Mouse (Mus musculus) adrenal gland, postnatal 36 days (tissue): Measurements from ENCODE around the gene Mthfsd. TPM values are rescaled to one million over a fixed set of nuclear protein-coding genes. Genes with fewer than 3 reads are reported as not detected.

Experiments
- DNase-seq, 2 experiments: peaks; one replicate each; pipeline ENCODE4 v3.0.0; 2021; ENCODE audit warnings: mixed read lengths in 1 of 2
- total RNA-seq, 2 experiments: library from RNA; stranded (reverse); gene quantifications; 2 replicates each; pipeline ENCODE4 v1.2.3; 2021

Gene Mthfsd
- total RNA-seq, 2 experiments from 2014 or later, result 29.5 to 30.6 TPM

DNA sequence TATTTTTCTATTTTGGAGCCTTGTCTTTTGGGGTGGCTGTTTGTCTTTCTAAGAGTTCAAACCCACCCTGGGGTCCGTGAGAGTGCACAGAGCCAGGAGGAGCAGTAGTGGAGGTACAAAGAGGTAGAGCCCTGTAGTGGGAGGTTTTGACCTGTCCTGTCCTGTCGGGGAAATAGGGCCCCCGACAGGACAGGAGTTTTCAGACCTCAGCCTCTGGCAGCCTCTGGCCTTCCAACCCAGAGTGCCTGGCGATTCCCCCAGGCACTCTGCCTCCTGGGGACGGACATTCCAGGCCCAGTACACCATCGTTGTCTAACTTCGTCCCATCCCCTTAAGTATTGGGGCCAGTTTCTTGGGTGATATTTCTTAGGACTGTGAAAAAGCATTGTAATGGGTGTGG is 14.2 kb upstream of the Mthfsd start:
- no peak for DNase-seq

DNA sequence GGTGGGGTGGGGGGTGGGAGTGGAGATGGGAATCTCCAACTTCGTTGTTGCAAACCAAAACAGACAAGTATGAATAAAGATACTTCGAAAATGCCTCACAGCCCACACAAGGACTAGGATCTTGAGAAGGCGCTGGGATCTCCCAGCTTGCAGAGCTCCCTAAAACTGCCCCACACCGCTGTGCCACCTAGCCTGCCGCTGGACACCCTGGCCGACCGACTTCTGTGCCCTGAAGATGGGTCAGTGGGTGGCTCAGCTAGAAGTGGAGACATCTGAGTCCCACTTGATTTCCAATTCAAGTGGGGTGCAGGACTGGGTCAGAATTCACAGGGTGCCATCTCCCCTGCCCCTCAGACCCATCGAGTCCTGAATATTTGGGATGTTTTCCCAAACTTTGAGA is 13.5 kb upstream of the Mthfsd start:
- no peak for DNase-seq

DNA sequence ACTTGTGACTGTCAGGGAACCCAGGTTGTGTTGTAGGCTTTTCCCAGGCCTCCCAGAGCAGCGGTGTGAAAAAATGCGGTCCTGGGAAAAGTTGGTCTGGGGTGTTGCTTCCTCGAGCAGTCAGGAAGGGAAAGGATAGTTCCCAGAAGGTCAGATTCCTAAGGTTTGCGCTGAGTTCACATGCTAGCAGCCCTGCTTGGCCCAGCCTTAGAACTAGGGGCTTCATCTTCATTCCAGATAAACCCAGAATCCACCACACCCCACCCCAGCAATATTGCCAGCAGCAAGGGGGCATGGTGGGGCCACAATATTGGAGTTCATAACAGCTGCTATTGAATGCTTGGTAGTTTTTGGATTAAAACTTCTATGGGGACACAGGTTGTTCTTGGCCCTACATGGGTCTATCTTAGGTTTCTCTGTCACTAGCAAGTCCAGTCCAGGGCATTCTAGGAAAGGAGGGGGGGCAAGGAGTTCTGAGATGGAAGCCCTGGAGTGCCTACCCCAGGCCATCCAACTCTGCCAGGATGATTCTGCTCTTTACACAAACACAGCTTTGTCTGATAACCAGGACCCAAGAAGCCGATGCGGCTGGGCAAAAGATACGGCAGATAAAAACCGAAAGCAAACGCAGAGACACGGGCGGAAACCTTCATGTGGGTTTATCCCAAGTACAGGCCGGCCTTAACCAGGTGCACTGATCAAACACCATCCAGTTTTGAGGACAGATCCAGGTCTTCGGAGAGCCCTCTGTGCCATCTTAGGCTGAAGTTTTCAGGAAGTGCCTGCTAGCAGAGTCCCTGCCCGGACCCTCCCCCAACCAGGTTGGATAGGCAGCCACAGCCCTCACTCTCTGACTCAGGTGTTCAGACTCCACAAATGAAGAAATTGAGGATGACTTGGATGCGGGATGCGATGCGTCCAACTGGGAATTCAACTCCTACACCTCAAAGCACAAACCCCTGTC is 12.5 kb upstream of the Mthfsd start:
- DNase-seq, result no peak

DNA sequence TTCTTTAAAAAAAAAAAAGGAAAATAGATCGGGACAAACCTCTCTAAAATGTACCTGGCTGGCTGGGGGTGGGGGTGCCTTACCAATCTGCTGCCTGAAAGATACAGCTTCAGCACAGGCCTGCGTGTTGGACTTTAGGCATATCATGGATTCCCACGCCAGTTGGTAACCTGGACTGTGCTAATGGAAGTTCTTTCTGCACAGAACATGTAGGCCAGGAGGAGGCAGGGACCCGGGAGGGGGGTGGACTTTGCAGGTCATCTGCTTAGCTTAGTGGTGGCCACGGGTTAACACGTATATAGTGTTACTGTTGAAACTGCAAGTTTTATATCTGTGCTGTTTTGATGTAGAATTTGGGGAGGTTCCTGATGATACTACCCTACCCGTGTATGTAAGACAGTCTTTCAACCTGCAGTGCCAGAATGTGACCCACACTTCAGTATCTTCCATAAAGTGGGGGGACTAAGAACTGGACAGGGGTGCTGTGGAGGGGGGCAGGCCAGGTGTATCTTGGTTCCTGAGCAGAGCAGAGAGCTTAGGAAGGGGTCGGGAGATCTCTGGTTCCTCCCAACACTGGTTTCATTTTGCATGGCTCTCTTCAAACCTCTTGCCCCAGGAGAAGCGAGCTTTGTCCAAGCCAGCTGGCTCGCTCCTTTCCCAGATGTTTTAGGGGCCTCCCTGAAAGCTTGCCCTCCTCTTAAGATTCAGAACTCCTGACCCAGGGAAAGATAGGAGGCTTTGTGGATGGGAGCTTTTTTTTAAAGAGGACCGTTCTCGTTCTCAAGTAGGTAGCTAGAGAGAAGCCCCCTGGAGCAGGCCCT is 11.7 kb upstream of the Mthfsd start:
- no peak for DNase-seq

DNA sequence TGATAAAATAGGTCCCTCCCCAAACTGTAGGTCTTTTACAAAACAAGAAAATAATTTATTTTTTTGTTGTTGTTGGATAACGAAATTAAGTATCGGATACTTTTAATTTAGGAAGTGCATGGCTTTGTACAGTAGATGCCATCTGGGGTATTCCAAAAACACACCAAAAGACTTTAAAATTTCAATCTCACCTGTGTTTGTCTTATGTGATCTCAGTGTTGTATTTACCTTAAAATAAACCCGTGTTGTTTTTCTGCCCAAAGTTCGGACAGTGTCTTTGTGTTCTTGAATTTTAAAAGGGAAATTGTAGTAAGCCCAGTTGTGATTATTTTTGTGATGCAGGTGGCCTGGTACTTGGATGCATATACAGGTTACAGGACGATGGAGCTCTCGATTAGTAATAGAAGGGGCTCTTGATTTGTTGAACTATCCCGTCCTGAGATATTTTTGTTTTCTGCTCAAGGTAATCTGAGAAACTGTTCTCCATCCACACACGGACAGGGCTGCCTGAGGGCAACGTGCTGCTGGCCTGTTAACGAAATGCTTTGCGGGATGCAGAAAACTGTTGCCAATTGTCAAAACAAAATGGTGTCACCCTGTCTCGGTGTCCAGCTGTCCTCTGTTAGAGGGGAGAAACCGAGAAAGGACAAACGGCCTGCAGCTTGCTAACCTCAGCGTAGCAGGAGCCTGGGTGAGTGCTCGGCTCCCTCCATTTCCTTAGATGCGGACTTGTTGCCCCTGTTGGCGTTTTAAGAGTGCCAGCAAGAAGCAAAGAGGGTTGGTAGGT is 10.6 kb upstream of the Mthfsd start:
- DNase-seq, result no peak

DNA sequence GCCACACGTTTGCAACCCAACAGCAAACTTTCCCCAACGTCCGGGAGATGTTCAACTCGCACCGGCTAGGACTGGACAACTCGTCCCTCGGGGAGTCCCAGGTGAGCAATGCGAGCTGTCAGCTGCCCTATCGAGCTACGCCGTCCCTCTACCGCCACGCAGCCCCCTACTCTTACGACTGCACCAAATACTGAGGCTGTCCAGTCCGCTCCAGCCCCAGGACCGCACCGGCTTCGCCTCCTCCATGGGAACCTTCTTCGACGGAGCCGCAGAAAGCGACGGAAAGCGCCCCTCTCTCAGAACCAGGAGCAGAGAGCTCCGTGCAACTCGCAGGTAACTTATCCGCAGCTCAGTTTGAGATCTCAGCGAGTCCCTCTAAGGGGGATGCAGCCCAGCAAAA is 9.7 kb upstream of the Mthfsd start:
- no peak for DNase-seq

DNA sequence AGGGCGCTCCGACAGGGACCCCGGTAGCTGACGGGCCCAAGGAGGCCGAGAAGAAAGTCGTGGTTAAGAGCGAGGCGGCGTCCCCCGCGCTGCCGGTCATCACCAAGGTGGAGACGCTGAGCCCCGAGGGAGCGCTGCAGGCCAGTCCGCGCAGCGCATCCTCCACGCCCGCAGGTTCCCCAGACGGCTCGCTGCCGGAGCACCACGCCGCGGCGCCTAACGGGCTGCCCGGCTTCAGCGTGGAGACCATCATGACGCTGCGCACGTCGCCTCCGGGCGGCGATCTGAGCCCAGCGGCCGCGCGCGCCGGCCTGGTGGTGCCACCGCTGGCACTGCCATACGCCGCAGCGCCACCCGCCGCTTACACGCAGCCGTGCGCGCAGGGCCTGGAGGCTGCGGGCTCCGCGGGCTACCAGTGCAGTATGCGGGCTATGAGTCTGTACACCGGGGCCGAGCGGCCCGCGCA is 9.0 kb upstream of the Mthfsd start:
- peak; percentile 23 to 44 for DNase-seq

DNA sequence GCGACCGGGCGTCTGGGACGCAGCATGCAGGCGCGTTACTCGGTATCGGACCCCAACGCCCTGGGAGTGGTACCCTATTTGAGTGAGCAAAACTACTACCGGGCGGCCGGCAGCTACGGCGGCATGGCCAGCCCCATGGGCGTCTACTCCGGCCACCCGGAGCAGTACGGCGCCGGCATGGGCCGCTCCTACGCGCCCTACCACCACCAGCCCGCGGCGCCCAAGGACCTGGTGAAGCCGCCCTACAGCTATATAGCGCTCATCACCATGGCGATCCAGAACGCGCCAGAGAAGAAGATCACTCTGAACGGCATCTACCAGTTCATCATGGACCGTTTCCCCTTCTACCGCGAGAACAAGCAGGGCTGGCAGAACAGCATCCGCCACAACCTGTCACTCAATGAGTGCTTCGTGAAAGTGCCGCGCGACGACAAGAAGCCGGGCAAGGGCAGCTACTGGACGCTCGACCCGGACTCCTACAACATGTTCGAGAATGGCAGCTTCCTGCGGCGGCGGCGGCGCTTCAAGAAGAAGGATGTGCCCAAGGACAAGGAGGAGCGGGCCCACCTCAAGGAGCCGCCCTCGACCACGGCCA is 8.5 kb upstream of the Mthfsd start:
- peak; percentile 26 to 50 for DNase-seq

DNA sequence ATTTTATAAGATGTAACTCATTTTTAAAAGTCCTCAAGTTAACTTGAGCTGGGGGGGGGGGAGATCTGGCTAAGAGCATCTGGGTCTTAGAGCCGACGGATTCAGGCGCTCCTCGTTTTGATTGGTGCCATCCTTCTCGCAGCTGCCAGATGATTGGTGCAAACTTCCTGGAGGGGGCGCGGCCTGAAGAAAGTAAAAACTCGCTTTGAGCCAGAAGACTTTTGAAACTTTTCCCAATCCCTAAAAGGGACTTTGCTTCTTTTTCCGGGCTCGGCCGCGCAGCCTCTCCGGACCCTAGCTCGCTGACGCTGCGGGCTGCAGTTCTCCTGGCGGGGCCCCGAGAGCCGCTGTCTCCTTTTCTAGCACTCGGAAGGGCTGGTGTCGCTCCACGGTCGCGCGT is 7.8 kb upstream of the Mthfsd start, which contains the start of gene Foxc2:
Gene Foxc2 (plus strand): TSS at position 224 of the 400 bp plus-strand sequence.
- peak; percentile 88 to 90 for DNase-seq

DNA sequence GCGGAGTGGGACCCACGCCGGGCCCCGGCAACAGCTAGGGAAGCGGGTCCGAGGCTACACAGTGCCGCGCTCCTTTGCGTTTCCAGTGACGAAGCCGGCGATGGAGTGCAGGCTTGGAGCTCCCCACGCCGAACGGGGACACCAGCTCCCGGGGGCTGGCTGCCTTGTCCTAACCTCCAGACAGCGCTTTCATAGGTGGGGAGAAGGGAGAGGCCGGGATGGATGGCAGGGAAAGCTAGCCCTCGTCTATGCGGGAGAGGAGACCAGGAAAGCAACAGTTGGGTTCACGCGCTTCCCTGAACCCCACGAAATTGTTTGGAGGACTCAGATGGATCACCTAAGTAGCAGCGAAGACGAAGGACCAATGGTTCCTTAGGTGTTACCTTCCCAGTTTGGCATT is 6.9 kb upstream of the Mthfsd start:
- DNase-seq, result no peak

DNA sequence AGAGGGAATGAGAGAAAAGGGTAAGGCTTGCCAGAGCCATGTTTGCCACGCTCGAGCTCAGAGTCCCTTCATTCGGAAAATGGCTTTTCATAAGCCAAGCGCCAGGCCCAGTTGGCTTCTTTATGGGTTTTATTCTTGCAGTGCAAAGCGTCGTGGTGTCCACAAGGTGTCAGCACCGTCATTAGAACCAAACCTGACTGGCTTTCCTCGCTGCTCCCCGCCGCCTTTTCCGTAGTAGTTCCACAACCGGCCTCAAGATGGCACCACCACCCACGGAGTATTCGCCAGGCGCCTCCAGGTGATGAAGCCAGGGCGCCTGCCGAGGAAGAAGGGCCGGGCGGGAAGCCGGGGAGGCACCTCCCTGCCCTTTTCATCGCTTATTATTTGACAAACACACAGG is 5.1 kb upstream of the Mthfsd start:
- peak; percentile 94 for DNase-seq

DNA sequence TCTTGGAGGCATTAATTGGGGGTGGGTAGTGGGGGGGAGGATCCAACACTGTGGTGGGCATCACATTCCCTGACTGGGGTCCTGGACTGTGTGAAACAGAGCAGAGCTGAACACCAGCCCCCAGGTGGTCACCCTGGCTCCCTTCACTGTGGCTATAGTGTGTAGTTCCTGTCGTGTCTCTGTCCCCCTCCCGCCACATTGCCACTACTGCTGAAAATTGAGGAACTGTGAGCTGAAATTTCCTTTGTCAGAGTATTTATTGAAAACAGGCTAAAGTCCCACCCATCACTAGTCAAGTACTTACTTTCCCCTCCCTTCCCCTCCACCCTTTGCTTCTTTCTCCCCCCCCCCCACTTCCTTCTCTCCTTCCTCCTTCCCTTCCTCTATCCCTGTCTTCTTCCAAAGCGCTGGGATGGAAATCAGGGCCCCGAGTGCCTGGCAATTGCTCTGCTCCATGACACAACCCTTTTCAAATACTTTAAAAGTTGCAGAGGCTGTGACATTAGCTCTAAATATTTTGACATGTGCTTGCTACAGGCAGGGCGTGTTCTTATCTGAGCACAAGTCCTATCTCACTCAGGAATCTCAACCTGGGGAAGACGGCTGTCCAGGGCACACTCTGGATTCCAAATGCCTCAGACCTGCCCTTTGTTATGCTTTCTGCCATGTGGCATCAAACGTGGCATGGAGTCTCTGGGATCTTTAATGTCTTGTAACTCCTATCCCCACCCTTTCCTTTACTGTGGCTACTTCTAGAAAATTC is 3.1 kb upstream of the Mthfsd start:
- DNase-seq, result no peak

DNA sequence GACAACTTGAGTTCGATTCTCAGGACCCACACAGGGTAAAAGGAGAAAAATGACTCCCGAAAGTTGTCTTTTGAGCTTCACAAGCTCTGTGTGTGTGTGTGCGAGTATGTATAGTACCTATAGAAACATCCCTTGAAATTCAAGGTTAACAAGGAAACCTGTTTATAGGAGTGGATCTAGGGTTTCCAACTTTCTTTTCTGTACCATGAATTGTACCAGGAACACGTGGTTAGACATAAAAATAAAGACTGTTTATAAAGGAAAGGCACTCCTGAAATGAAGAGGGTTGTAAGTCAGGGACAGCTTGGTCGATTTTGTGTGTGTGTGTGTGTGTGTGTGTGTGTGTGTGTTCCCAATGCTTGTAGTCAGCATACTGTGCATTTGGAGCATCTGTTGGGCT is 465 bp upstream of the Mthfsd start:
- no peak for DNase-seq

DNA sequence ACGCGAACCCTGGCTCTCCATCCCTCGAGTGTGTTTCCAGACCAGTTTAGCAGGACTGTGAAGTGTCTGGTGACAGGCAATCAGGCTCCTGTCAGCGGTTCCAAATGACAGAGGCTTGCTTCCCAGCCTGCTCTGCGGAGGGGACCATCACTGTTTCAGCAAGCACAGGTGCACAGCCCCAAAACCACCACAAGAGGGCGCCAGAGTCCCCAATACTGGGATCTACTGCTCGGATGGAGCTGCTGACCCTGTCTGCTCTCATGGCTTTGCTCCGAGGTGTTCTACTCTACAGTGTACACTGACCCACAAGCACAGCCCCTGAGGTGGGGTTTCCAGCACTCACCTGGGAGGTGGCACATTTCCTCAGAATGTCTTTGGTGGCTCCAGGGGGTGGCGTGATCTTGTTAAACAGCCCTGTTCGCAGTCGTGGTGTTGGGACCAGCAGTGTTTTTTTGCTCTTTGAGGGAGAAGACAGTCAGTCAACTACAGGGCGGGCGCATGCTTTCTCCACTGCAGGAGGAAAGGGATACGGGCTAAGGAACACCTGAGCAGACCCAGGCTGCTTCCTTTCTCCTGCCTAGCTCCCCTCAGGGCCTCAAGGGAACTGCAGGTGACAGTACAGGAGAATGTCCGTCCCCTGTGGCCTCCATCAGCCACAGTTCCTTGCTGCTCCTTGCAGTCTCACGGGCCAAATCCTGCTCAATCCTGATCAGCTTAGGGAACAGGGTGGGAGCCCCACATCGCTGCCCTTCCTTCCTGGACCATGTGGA is 4.0 kb downstream of the Mthfsd start:
- DNase-seq, result peak; percentile 79 to 82

DNA sequence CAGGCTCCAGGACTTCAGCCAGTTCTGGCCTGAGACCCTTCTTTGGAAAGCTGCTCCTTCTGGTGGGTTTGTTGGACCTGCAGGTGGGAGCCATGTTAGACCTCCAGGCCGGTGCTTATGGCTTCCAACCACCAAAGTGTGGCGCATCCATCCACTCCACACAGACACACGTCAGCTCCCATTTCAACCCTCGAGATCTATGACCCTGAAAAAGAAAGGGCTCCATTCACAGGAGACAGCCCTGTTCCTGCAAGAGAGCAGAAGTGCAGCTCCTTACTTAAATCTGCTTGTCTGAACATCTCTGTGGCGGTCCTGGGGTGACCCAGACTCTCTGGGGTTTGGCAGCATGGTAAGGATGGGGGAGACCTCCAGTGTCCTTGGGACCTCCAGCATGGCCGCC is 14.7 kb downstream of the Mthfsd start:
- no peak for DNase-seq

DNA sequence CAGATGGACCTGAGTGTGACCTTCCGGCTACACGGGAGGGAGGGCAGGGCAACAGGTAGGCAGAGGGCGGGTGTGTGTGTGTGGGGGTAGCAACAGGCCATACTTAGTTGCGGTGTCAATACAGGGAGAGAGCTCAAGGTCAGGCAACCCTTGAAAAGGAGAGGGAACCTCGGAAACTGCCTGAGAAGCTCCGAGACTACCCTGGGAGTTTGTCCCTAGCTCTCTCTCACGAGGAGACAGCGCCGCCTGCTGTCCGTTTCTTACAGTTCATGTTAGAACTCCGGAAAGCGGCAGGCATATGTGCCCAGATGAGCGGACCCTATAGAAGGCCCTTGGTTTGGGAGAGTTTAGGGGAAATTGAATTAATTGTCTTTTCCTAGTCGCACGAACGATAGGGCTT is 15.6 kb downstream of the Mthfsd start:
- peak; percentile 85 to 89 for DNase-seq

DNA sequence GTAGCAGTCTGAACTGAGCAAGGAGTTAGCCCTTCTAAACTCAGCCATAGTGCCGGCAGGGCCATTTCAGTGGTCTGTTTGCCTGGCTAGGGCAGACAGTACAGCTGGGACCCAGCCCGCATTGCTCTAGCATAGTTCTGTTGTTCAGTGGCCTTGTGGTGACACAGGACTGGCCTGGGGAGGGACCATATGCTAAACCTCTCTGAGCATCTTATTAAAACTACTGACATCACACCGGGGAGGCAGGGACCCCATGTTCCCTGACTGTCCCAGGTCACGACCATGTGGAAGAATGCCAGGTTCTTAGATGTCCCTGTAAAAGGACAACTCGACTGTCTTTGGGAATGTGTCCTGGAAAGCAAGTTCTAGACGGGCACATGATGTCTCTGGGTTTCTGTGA is 16.1 kb downstream of the Mthfsd start:
- peak in 1 of 2 experiments; percentile 58 for DNase-seq

DNA sequence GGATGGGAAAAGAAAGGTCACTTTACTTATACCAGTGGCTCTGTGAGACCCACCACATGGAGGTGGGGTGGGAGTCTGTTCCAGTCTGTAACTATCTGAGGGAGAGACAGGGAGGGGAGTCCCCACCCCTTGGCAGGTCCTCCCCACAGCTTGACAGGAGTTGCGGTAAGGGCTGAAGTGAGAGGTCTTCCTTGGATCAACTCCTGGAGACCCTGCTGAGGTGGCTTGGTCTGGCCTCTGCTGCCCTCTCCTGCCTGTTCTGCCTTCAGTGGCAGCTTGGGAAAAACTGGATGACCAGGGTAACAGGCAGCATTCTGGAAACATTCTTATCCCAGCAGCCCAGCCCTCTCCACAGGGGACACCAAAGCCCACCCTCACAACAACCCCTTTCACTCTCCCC is 17.5 kb downstream of the Mthfsd start:
- no peak for DNase-seq

DNA sequence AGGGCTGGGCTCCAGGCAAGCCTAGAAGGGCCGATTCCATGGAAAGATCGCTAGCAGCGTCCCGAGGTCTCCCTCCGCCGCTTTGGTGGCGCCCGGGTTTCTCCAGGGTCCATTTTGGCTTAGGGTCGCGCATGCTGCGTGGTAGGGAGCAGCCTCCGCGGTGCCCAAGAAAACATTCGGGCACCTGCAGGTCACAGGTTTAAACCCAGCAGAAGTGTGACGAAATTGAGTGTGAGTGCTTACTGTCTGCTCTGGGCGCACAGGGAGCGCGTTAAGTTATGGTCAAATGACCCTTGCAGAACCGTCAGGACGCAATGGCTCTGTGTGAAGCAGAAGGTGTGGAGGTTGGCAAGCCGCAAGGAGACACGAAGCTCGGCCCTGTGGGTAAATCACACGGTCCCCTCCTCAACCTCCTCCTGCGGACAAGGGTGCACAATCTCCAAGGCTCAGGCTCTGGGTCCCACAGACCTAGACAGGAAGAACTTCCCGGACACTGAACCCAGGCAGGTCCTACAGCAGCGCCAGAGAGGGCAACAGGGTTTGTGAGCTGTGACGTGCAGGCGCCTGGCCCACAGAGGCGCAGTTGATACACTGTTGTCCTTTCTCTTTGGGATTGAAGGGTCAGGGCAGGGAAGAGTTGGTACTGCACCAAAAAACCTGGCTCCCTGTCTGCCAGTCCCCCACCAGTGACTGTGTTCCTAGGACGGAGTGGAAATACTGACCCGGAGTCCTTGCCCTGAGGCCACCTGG is 18.4 kb downstream of the Mthfsd start:
- DNase-seq, result no peak
